Mouse (Mus musculus): ENCODE data around the gene Col5a1.

The Col5a1 gene

GRCm38 (mm10) chr2:28086112-28086511, 199.9 kb downstream of the Col5a1 start:
- no peak for DNase-seq (ENCODE audit: low spot score in 2 of 2)

DNA sequence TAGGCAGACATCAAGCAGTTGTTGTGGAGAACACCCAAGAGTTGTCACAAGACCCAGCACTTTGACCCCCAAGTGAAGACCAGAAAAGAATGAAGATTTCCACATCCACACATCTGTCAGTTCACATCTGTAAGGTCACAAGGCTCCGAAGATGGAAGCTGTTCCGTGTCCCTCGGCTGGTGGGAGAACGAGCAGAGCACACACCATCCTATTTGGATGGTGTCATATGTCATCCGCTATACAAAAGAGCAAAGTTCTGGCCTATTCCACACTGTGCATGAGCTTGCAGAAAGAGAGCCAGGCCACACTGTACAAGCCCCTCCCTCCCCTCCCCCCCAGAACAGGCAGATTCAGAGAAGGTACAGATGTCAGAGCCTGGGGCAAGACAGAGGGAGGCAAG, 202.9 kb downstream of the Col5a1 start:
- no peak for DNase-seq (ENCODE audit: low spot score in 2 of 2)
